Mouse (Mus musculus) E14TG2a.4 (cell line): Measurements from ENCODE around the gene Vps11.
"Not testable (repeated sequence)": the region's sequence is repeated elsewhere in the genome, so short reads cannot be mapped to it uniquely, and the experiment has no call there.

Experiments
- CTCF ChIP-seq: conservative IDR thresholded peaks from 2 replicates; pipeline ENCODE4 v1.5.1; 2014; ENCODE audit warnings: low read length
- NANOG ChIP-seq: IDR thresholded peaks from 2 replicates; pipeline ENCODE4 v1.6.1; 2014; ENCODE audit warnings: borderline replicate concordance, low read length, mixed read lengths
- POU5F1 ChIP-seq: IDR thresholded peaks from 2 replicates; pipeline ENCODE4 v1.6.1; 2014; ENCODE audit warnings: low read length, borderline replicate concordance

DNA sequence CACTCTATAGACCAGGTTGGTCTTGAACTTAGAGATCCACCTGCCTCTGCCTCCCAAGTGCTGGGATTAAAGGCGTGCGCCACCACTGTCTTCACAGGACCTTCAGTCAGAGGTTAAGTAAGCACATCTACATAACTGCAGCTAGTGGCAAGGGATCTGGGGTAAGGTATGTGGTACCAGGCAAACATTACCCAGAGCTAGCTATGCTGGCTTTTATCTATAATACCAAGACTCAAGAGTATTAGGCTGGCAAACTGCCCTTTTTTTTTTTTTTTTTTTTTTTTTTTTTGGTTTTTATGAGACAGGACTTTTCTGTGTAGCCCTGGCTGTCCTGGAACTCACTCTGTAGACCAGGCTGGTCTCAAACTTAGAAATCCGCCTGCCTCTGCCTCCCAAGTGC, 61.5 kb downstream of the Vps11 start:
- TF ChIP-seq CTCF, POU5F1, NANOG: not testable (repeated sequence)
